Mouse (Mus musculus): Measurements from ENCODE around the gene Maz. TPM values are rescaled to one million over a fixed set of nuclear protein-coding genes. Genes with fewer than 3 reads are reported as not detected.

Gene Maz
- total and polyA plus RNA-seq, 3 experiments: 234 to 540 TPM; not detected in 1

DNA sequence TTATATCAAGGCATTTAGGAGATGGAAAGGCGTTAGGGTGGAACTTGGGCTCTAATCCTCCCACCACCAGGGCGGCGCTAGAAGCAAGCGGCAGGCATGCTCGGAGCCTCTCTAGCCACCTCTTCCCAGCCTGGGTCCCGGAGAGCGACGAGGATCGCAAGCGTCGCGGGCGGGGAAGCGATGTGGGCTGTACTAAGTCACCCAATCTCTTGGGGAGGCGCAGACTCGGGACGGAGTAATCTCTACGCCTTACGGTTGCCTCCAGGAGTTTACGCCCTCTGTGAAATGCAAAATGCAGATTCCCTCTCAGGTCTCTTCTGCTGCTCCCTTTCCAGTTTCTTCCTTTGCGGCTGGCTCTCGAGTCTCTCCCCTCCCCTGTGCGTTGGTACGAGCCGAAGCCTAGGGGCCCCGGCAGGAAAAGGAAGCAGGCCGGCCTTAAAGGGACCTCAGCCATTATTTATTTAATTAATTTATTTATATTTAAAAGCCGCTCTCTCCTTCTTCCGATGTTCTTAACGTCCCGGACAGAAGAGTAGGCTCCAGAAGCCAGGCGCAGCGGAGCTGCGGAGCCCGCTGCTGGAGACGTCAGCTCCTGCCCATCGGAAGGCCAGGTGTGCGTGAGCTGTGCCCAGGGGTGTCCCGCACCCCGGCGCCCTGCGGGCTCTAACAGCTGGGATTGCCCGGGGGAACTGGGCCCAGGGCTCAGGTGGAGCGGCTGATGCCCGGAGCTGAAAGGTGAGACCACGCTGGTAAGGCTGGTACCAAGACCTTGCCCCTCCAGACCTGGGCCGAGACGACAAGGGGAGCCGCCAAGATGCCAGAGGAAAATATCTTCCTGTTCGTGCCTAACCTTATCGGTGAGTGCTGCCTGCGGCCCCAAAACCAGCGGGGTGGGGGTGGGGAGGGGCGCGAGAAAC, 50.6 kb downstream of the Maz start, which contains the start of gene Cdiptos (continued):
- TF ChIP-seq E2F4 (IDR thresholded peaks at IDR 0.05; ENCODE audit: borderline replicate concordance, low read depth, low read length): no peak
- TF ChIP-seq MAX (IDR thresholded peaks at IDR 0.05; ENCODE audit: low read length): peak; percentile 67; the same call in 1 of the 2 replicates
- no peak for TF ChIP-seq CHD2 (IDR thresholded peaks at IDR 0.05; ENCODE audit: low read length)
- TF ChIP-seq ZMIZ1 (IDR thresholded peaks at IDR 0.05; ENCODE audit: low read depth, low read length): no peak; the same call in 1 of the 2 replicates
- TF ChIP-seq MAZ (IDR thresholded peaks at IDR 0.05; ENCODE audit: low read depth, low read length): peak; percentile 32; the same call in 1 of the 2 replicates
- TF ChIP-seq TCF12 (IDR thresholded peaks at IDR 0.05; ENCODE audit: low read depth, low read length): peak; percentile 25; the same call in 1 of the 2 replicates
- no peak for TF ChIP-seq ZC3H11A (IDR thresholded peaks at IDR 0.05; ENCODE audit: low read depth, low read length)
- TF ChIP-seq EP300 (IDR thresholded peaks at IDR 0.05; ENCODE audit: low read depth in 1 of 2, low read length in 2 of 2): peak in 1 of 2 experiments; percentile 21; a peak in 1 of 4 replicates
- no peak for TF ChIP-seq ZKSCAN1 (IDR thresholded peaks at IDR 0.05; ENCODE audit: low read depth, low read length)
- TF ChIP-seq ELF1 (IDR thresholded peaks at IDR 0.05; ENCODE audit: low read depth, low read length): peak; percentile 76
- TF ChIP-seq TAL1 (IDR thresholded peaks at IDR 0.05; ENCODE audit: low read length): no peak
- no peak for TF ChIP-seq POLR2AphosphoS5 (IDR thresholded peaks at IDR 0.05; ENCODE audit: borderline replicate concordance, low read depth, low read length)
- peak; percentile 86 for TF ChIP-seq MYC (IDR thresholded peaks at IDR 0.05; ENCODE audit: low read depth, low read length)
- TF ChIP-seq RAD21 (IDR thresholded peaks at IDR 0.05; ENCODE audit: low read depth, low read length): no peak

DNA sequence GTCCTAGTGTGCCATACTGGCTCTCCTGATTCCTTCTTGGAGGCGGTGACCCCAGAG, 51.1 kb downstream of the Maz start, which contains the start of gene Cdipt:
TSS of gene Cdipt (plus strand) at position 22 of the 57 bp plus-strand sequence.
- Histone ChIP-seq H3K36me3 (ENCODE audit: control insufficient read depth in 1 of 2, insufficient read depth in 2 of 2, low read length in 2 of 2) (peaks cover 0 to 6% of the 10 kb centered on the region in 2 experiments; a peak in 2 of 4 replicates), H3K9me3 (replicated peaks; ENCODE audit: insufficient read depth, low read length) (no peaks in the 10 kb centered on the region), H3K4me1 (ENCODE audit: control insufficient read depth in 1 of 2, insufficient read depth in 2 of 2, low read length in 2 of 2) (peaks cover 0 to 11% of the 10 kb centered on the region in 2 experiments; a peak in 2 of 4 replicates), H3K4me3 (ENCODE audit: control insufficient read depth in 1 of 2, insufficient read depth in 1 of 2, low read depth in 2 of 2, low read length in 2 of 2) (peak within 1 kb of the TSS; percentile 75 to 95), H3K79me2 (ENCODE audit: control insufficient read depth, insufficient read depth, low read length, poor library complexity) (peaks cover 12% of the 10 kb centered on the region), H3K9ac (ENCODE audit: control insufficient read depth, low read depth, low read length, poor library complexity, severe bottlenecking) (peak within 1 kb of the TSS; percentile 81), H3K27ac (ENCODE audit: control insufficient read depth, low read depth, low read length) (peak within 1 kb of the TSS; percentile 93), H3K27me3 (ENCODE audit: control insufficient read depth in 1 of 2, insufficient read depth in 2 of 2, low read length in 2 of 2) (no peaks in the 10 kb centered on the region)
- TF ChIP-seq SIN3A (IDR thresholded peaks at IDR 0.05; ENCODE audit: low read length) (no peak), UBTF (IDR thresholded peaks at IDR 0.05; ENCODE audit: borderline replicate concordance, insufficient read depth, low read depth, low read length) (no peak), RCOR1 (IDR thresholded peaks at IDR 0.05; ENCODE audit: low read depth, low read length) (no peak), ZMIZ1 (IDR thresholded peaks at IDR 0.05; ENCODE audit: low read depth, low read length) (no peak), USF1 (IDR thresholded peaks at IDR 0.05; ENCODE audit: low read depth, low read length) (no peak), NRF1 (IDR thresholded peaks at IDR 0.05; ENCODE audit: insufficient read depth, low read depth, low read length, poor library complexity, severe bottlenecking) (no peak), CHD1 (IDR thresholded peaks at IDR 0.05; ENCODE audit: low read depth, low read length) (no peak)
- DNase-seq (ENCODE audit: low read depth, low spot score): no peak
